Mouse (Mus musculus): ENCODE data around the gene Lgals1. TPM values are rescaled to one million over a fixed set of nuclear protein-coding genes. Genes with fewer than 3 reads are reported as not detected.

Lgals1 gene
- polyA plus RNA-seq, 1 experiment from 2014 or later: 718 TPM

GRCm38 (mm10) chr15:78901422-78901789, 25.1 kb upstream of the Lgals1 start:
- Histone ChIP-seq H3K36me3 (ENCODE audit: control insufficient read depth, insufficient read depth) (peaks cover 10% of the 10 kb centered on the region), H3K9ac (ENCODE audit: low read length) (peak overlapping the region; percentile 86), H3K9me3 (replicated peaks; ENCODE audit: control insufficient read depth, low read length) (no peaks in the 10 kb centered on the region), H3K4me1 (ENCODE audit: control insufficient read depth, insufficient read depth, low read length) (peaks cover 39% of the 10 kb centered on the region), H3K4me2 (ENCODE audit: low read depth, low read length) (peak overlapping the region; percentile 89), H3K4me3 (ENCODE audit: low read length) (peak overlapping the region; percentile 83), H3K27ac (ENCODE audit: low read length) (peak overlapping the region; percentile 80; the same call in 1 of the 2 replicates), H3K27me3 (ENCODE audit: control insufficient read depth, insufficient read depth, low read length) (no peaks in the 10 kb centered on the region)
- ATAC-seq (replicated peaks; ENCODE audit: extremely low read depth, insufficient read depth, low FRiP score): no peak
- WGBS: 62% methylated on average over 8 of the region's 8 CpGs

- Histone ChIP-seq H3K4me3 (ENCODE audit: low read length) (no peak overlapping the region), H3K9ac (ENCODE audit: low read length) (peak overlapping the region; percentile 62), H3K27me3 (ENCODE audit: control insufficient read depth, insufficient read depth, low read length) (no peaks in the 10 kb centered on the region), H3K27ac (ENCODE audit: low read length) (no peak overlapping the region), H3K36me3 (ENCODE audit: control insufficient read depth, insufficient read depth) (peaks cover 23% of the 10 kb centered on the region), H3K4me1 (ENCODE audit: control insufficient read depth, insufficient read depth, low read length) (peaks cover 24% of the 10 kb centered on the region), H3K9me3 (replicated peaks; ENCODE audit: control insufficient read depth, low read length) (no peaks in the 10 kb centered on the region), H3K4me2 (ENCODE audit: low read depth, low read length) (no peak overlapping the region)
- WGBS: 18% methylated on average over 2 of the region's 2 CpGs
- no peak for ATAC-seq (replicated peaks; ENCODE audit: extremely low read depth, insufficient read depth, low FRiP score)
Measured at GRCm38 (mm10) chr15:78903243-78903642, 23.3 kb upstream of the Lgals1 start.

GRCm38 (mm10) chr15:78908399-78908798, 18.1 kb upstream of the Lgals1 start:
- Histone ChIP-seq H3K27me3 (ENCODE audit: control insufficient read depth, insufficient read depth, low read length) (no peaks in the 10 kb centered on the region), H3K9ac (ENCODE audit: low read length) (no peak overlapping the region), H3K4me3 (ENCODE audit: low read length) (no peak overlapping the region), H3K36me3 (ENCODE audit: control insufficient read depth, insufficient read depth) (peaks cover 32% of the 10 kb centered on the region), H3K9me3 (replicated peaks; ENCODE audit: control insufficient read depth, low read length) (no peaks in the 10 kb centered on the region), H3K4me2 (ENCODE audit: low read depth, low read length) (no peak overlapping the region), H3K27ac (ENCODE audit: low read length) (no peak overlapping the region), H3K4me1 (ENCODE audit: control insufficient read depth, insufficient read depth, low read length) (0 out of 2 replicates have a peak, but pooled peaks cover 1% of the 10 kb centered on the region)
- 78% methylated on average over 7 of the region's 7 CpGs for WGBS
- no peak for ATAC-seq (replicated peaks; ENCODE audit: extremely low read depth, insufficient read depth, low FRiP score)

GRCm38 (mm10) chr15:78908982-78909381, 17.5 kb upstream of the Lgals1 start:
- Histone ChIP-seq H3K4me3 (ENCODE audit: low read length) (no peak overlapping the region), H3K9ac (ENCODE audit: low read length) (no peak overlapping the region), H3K36me3 (ENCODE audit: control insufficient read depth, insufficient read depth) (peaks cover 32% of the 10 kb centered on the region), H3K4me2 (ENCODE audit: low read depth, low read length) (no peak overlapping the region), H3K27me3 (ENCODE audit: control insufficient read depth, insufficient read depth, low read length) (no peaks in the 10 kb centered on the region), H3K4me1 (ENCODE audit: control insufficient read depth, insufficient read depth, low read length) (no peaks in the 10 kb centered on the region), H3K27ac (ENCODE audit: low read length) (no peak overlapping the region), H3K9me3 (replicated peaks; ENCODE audit: control insufficient read depth, low read length) (no peaks in the 10 kb centered on the region)
- 75% methylated on average over 8 of the region's 8 CpGs for WGBS
- no peak for ATAC-seq (replicated peaks; ENCODE audit: extremely low read depth, insufficient read depth, low FRiP score)

- Histone ChIP-seq H3K36me3 (ENCODE audit: control insufficient read depth, insufficient read depth) (peaks cover 18% of the 10 kb centered on the region), H3K9ac (ENCODE audit: low read length) (no peak overlapping the region), H3K4me3 (ENCODE audit: low read length) (no peak overlapping the region), H3K4me1 (ENCODE audit: control insufficient read depth, insufficient read depth, low read length) (peaks cover 17% of the 10 kb centered on the region), H3K9me3 (replicated peaks; ENCODE audit: control insufficient read depth, low read length) (no peaks in the 10 kb centered on the region), H3K4me2 (ENCODE audit: low read depth, low read length) (no peak overlapping the region), H3K27me3 (ENCODE audit: control insufficient read depth, insufficient read depth, low read length) (no peaks in the 10 kb centered on the region), H3K27ac (ENCODE audit: low read length) (no peak overlapping the region)
- WGBS: 35% methylated on average over 9 of the region's 9 CpGs
- no peak for ATAC-seq (replicated peaks; ENCODE audit: extremely low read depth, insufficient read depth, low FRiP score)
Measured at GRCm38 (mm10) chr15:78912040-78912439, 14.5 kb upstream of the Lgals1 start.

GRCm38 (mm10) chr15:78913632-78914090, 12.9 kb upstream of the Lgals1 start, which contains the start of gene Pdxp:
TSS of gene Pdxp (plus strand) at chr15:78913919.
- peak within 1 kb of the TSS; percentile 76 for H3K27ac ChIP-seq (ENCODE audit: low read length)
- no peaks in the 10 kb centered on the region for H3K27me3 ChIP-seq (ENCODE audit: control insufficient read depth, insufficient read depth, low read length)
- H3K4me1 ChIP-seq (ENCODE audit: control insufficient read depth, insufficient read depth, low read length): peaks cover 17% of the 10 kb centered on the region
- ATAC-seq (replicated peaks; ENCODE audit: extremely low read depth, insufficient read depth, low FRiP score): peak; percentile 92
- no peaks in the 10 kb centered on the region for H3K9me3 ChIP-seq (replicated peaks; ENCODE audit: control insufficient read depth, low read length)
- H3K4me3 ChIP-seq (ENCODE audit: low read length): peak within 1 kb of the TSS; percentile 65
- H3K9ac ChIP-seq (ENCODE audit: low read length): peak within 1 kb of the TSS; percentile 80
- peak within 1 kb of the TSS; percentile 95 for H3K4me2 ChIP-seq (ENCODE audit: low read depth, low read length)
- under 1% methylated on average over 51 of the region's 51 CpGs for WGBS
- peaks cover 5% of the 10 kb centered on the region; the same call in 1 of the 2 replicates for H3K36me3 ChIP-seq (ENCODE audit: control insufficient read depth, insufficient read depth)

- peak overlapping the region; percentile 80 for H3K9ac ChIP-seq (ENCODE audit: low read length)
- H3K27ac ChIP-seq (ENCODE audit: low read length): peak overlapping the region; percentile 76
- peak overlapping the region; percentile 95 for H3K4me2 ChIP-seq (ENCODE audit: low read depth, low read length)
- WGBS: under 1% methylated on average over 83 of the region's 87 CpGs
- peaks cover 17% of the 10 kb centered on the region for H3K4me1 ChIP-seq (ENCODE audit: control insufficient read depth, insufficient read depth, low read length)
- no peaks in the 10 kb centered on the region for H3K9me3 ChIP-seq (replicated peaks; ENCODE audit: control insufficient read depth, low read length)
- H3K36me3 ChIP-seq (ENCODE audit: control insufficient read depth, insufficient read depth): peaks cover 6% of the 10 kb centered on the region; the same call in 1 of the 2 replicates
- H3K27me3 ChIP-seq (ENCODE audit: control insufficient read depth, insufficient read depth, low read length): no peaks in the 10 kb centered on the region
- peak; percentile 58 for ATAC-seq (replicated peaks; ENCODE audit: extremely low read depth, insufficient read depth, low FRiP score)
- H3K4me3 ChIP-seq (ENCODE audit: low read length): peak overlapping the region; percentile 65
Measured at GRCm38 (mm10) chr15:78914091-78914822, 12.3 kb upstream of the Lgals1 start.

GRCm38 (mm10) chr15:78914823-78915659, 11.5 kb upstream of the Lgals1 start:
- H3K4me1 ChIP-seq (ENCODE audit: control insufficient read depth, insufficient read depth, low read length): peaks cover 17% of the 10 kb centered on the region

More at GRCm38 (mm10) chr15:78914823-78915659, 11.5 kb upstream of the Lgals1 start:
- ATAC-seq (replicated peaks; ENCODE audit: extremely low read depth, insufficient read depth, low FRiP score): no peak
- Histone ChIP-seq H3K36me3 (ENCODE audit: control insufficient read depth, insufficient read depth) (peaks cover 9% of the 10 kb centered on the region; the same call in 1 of the 2 replicates), H3K4me3 (ENCODE audit: low read length) (peak overlapping the region; percentile 65), H3K9me3 (replicated peaks; ENCODE audit: control insufficient read depth, low read length) (no peaks in the 10 kb centered on the region), H3K4me2 (ENCODE audit: low read depth, low read length) (peak overlapping the region; percentile 95), H3K27me3 (ENCODE audit: control insufficient read depth, insufficient read depth, low read length) (no peaks in the 10 kb centered on the region), H3K9ac (ENCODE audit: low read length) (peak overlapping the region; percentile 80), H3K27ac (ENCODE audit: low read length) (no peak overlapping the region)
- 48% methylated on average over 8 of the region's 8 CpGs for WGBS

Data from heart, embryonic 16.5 days (tissue).